Mouse (Mus musculus): ENCODE measurements around the gene Sp1.

Sp1 gene

DNA sequence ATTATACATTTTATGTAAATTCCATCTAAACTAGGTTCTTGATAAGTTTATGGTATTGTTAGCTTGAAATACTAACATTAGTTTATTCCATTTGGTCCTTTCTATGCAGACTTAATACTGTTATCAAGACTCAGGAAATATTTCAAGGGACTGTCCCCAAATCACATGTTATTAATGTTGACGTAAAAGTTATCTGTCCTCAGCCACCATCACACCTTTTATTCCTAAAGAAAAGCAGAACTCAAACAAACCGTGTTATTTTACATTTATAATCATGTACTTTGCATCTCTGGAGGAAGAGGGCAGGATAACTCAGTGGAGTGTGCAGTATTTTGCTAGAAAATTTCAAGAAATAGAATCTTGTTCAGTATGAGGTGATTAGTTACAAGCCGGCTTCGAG lies 27.2 kb downstream of the Sp1 start:
- no peak for DNase-seq (ENCODE audit: low spot score)

GRCm38 (mm10) chr15:102442490-102442889 lies 36.5 kb downstream of the Sp1 start:
- DNase-seq (ENCODE audit: low spot score), result peak; percentile 98

DNA sequence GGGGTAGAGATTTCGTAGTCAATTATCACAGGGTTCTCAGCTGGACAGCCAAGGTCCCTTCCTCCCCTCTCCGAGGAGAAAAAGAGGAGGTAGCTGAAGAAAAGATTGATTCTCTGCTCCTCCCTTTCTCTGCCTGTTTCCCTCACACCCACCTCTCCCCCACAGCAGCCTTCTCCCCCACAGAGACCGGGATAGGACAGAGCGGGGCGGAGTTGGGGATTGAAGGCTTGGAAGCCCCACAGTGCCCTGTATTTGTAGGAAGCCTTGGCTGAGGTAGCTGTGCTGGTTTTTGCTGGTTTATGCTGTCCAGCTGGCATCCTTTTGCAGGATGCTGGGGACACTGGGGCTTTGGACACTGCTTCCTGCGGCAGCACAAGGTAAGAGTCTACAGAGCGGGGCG lies 39.2 kb downstream of the Sp1 start, which contains the start of gene Amhr2:
Gene Amhr2 (plus strand): TSS at position 222 of the 400 bp plus-strand sequence.
- DNase-seq (ENCODE audit: low spot score), result no peak

DNA sequence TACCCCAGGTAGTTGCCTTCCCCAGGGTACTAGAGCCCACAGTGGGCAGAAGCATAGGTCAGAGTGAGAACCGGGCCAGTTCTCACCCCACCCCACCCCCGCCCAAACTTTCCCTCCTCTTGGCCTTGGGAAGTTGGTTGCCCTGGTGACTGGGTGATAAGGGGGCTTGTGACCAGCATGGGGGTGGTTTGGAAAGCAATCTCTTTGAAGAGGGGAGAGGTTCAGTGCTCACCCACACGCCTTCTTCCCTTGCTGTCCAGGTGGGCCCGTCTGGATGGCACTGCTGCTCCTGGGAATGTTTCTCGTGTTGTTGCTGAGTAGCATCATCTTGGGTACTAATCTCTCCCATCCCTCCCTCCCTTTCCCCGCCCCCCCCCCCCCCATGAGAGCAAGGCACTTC lies 40.5 kb downstream of the Sp1 start:
- no peak for DNase-seq (ENCODE audit: low spot score)

- peak; percentile 66 for DNase-seq (ENCODE audit: low spot score)
Observed at GRCm38 (mm10) chr15:102449366-102449765, 43.4 kb downstream of the Sp1 start.

- no peak for DNase-seq (ENCODE audit: low spot score)
Observed at GRCm38 (mm10) chr15:102450928-102451327, 45.0 kb downstream of the Sp1 start.

- DNase-seq (ENCODE audit: low spot score), result no peak
Observed at GRCm38 (mm10) chr15:102451666-102452430, 45.9 kb downstream of the Sp1 start.

DNA sequence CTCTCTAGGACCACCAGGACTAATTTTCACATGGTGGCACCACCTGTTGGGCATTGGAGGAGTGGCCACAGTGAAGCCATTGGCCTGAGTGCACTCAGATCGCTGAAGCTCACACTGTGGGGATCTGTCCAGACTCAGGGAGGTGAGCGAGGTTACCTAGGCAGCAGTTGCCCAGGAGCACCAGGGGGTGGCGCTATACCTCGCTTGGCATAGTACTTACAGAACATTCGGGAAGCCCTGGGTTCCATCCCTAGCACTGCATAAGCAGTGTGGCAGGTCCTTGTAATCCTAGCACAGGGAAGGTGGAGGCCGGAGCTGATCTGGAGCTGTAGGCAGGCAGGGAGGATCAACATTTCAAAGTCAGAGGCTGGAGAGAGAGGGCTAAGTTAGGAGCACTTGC lies 50.0 kb downstream of the Sp1 start:
- DNase-seq (ENCODE audit: low spot score), result no peak

DNA sequence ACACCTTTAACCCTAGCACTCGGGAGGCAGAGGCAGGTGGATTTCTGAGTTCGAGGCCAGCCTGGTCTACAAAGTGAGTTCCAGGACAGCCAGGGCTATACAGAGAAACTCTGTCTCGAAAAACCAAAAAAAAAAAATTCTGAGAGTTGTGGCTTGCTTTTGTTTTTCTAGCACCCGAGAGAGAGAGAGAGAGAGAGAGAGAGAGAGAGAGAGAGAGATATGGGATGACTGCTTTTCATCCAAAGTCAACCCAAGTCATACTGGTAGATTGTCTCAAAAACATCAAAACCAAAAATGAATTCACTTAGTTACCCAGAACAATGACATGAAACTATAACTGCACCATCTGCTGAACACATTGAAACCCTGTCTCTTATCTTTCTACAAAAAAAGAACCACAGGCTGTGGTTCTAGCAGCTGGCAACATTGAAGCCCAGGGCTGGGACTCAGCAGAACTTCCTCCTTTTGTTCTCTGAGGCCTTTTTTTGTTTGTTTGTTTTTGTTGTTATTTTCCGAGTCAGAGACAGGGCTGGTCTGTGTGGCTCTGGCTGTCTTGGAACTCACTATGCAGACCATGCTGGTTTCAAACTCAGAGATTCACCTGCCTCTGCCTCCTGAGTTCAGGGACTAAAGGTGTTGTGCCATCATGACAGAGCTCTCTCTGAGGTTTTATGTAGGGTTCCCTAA lies 52.2 kb downstream of the Sp1 start:
- no peak for DNase-seq (ENCODE audit: low spot score)

DNA sequence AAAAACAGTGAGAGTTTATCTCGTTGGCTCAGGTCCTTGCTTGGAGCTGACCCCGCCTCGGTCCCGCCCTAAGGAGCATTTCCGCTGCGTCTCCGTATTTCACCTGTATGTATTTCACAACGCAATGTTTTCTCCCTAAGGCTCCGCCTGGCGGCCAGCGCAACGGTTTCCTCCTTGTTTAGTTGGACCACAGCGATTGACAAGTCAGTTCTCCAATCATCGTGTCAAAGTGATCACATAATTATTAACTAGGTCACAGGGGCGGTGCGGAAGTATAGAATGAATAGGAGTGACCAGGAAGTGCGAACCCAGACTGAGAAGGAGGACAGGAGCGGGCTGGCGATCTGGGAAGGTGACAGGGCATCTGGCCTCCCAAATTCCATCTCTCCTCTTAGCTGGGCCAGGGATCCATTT lies 53.0 kb downstream of the Sp1 start, which contains the start of gene Prr13:
Gene Prr13 (plus strand): TSS at position 125 of the 414 bp plus-strand sequence.
- peak; percentile 97 for DNase-seq (ENCODE audit: low spot score)

GRCm38 (mm10) chr15:102459381-102459780 lies 53.4 kb downstream of the Sp1 start:
- DNase-seq (ENCODE audit: low spot score), result no peak

DNA sequence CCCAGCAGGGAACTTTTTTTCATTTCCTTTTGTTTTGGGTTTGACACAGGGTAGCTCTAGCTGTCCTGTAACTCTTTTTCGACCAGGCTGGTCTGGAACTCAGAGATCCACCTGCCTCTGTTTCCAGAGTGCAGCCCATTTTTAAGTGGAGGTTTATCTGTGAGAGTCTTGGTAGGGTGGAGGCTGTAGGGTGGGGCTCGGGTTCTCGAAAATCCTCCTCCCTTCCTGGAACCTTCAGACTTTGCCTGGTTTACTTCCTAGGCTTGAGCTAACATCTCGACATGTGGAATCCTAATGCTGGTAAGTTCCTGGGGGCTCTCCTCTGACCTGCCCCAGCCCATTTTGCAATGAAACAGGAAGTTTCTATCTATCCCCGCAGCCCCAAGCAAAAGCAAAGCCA lies 53.9 kb downstream of the Sp1 start:
- no peak for DNase-seq (ENCODE audit: low spot score)

DNA sequence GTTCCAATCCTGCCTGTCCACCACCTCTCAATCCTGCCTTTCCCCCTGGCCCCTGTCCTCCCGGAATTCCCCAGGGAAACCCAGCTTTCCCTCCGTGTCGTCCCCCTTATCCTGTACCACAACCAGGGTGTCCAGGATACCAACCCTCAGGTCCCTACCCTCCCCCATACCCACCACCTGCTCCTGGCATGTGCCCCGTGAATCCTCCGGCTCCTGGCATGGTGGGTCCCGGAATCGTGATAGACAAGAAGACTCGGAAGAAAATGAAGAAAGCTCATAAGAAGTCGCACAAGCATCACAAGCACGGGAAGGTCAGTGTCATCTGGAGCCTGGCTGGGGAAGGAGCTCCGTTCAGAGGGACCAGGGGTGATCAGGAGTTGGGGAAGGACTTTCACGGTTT lies 54.5 kb downstream of the Sp1 start:
- no peak for DNase-seq (ENCODE audit: low spot score)

DNA sequence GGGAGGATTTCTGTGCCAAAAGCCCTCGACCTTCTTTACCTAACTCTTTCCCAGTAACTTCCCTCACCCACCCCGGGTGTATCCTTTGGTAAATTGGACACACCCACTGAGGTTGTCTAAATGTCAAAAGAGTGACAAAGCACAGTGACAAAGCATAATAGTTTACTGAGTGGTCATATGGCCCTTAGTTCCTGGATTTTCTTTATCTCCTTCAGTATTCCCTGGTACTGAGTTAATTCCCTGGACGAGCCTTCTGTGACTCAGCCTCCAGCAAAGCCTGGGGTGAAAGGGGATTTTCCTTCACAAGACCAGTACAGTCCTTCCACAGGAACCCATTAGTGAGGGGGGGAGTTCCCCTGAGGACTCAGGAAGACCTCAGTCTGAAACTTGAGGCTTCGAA lies 55.0 kb downstream of the Sp1 start:
- peak; percentile 43 for DNase-seq (ENCODE audit: low spot score)

DNA sequence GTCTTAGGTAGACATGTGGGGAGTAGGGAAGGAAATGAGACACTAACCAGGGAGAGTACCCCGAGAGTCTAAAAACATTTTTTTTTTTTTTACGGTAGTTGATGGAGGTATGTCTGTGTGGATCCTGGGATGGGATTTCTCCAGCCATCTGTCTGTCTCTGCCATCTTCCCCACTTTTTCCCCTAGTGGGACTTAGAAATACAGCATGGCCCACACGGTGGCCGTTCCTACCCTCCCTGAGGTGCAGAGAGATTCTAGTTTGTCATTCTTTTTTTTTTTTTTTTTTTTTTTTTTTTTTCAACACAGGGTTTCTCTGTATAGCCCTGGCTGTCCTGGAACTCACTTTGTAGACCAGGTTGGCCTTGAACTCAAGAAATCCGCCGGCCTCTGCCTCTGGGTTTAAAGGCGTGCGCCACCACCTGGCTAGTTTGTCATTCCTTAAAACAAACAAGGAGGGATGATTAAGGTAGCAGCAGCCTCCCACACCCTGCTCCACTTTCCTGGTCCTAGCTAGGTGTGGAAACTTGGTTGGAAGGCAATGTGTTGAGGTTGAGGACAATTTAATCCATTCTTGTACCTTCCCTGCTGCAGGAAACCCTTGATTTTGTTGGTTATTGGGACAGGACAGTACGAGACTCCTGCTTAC lies 55.6 kb downstream of the Sp1 start:
- DNase-seq (ENCODE audit: low spot score), result no peak

DNA sequence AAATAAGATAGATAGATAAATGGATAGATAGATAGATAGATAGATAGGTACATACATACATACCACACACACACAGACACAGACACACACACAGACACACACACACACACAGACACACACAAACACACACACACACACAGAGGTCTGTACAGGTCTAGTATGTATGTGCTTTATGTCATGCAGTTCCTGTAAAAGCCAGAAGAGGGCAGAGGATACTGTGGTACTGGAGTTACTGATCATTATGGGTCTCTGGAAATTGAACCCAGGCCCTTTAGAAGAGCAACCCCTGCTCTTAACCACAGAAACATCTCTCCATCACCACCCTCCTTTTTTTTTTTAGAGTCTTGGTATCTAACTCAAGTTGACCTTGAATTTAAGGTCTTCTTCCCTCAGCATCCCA lies 57.7 kb downstream of the Sp1 start:
- DNase-seq (ENCODE audit: low spot score), result no peak

GRCm38 (mm10) chr15:102468675-102469370 lies 62.9 kb downstream of the Sp1 start:
- no peak for DNase-seq (ENCODE audit: low spot score)

GRCm38 (mm10) chr15:102470183-102470604 lies 64.3 kb downstream of the Sp1 start, which contains the start of gene Pcbp2:
TSS of gene Pcbp2 (plus strand) at chr15:102470539.
- peak; percentile 98 for DNase-seq (ENCODE audit: low spot score)

DNA sequence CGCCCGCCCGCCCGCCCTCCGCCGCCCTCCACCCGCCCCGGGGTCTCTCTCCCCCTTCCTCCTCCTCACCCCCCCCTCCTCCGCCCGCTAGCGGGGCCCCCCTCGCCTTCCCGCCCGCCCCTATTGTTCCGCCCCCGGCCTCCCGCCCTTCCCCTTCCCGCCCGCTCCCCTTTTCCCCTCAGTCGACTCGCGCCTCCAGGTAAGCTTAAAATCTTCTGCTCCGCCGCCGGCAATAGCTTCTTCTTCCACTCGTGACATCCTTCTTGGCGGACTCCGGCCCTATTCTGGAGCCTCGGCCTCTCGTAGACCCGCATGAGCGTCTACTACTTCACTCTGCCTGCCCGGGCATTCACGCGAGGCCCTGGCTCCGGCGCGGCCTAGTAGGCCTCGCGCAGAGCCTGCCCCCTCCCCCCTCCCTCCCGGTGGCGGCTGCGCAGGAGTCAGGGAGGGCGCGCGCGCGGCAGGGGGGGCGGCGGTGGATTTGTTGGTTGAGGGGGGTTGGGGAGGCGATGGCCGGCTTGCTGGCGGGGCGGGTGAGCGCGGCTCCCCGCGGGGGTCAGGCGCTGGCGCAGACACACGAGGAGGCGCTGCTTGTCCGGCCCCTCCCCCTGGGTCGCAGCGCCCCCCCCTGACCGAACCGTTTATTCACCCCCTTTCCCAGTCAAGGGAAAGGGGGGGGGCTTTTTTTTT lies 64.8 kb downstream of the Sp1 start:
- peak; percentile 83 for DNase-seq (ENCODE audit: low spot score)

- no peak for DNase-seq (ENCODE audit: low spot score)
Observed at GRCm38 (mm10) chr15:102471295-102471645, 65.3 kb downstream of the Sp1 start.

DNA sequence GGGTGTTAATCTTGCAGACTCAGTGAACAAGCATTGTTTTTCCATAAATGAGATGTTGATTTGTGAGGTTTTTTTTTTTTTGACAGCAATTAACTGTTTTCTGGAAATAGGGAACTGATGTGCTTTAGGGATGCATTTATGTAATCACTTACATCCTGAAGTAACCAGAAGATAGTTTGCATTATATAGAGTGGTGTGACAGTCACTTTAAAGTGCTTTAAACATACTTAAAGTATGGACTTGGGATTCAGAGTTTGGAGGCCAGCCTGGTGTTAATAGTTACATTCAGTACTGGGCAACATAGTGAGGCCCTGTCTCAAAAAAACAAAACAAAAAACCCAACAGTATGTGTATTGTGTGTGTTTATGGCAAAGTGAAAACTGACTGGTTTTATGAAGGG lies 65.8 kb downstream of the Sp1 start:
- no peak for DNase-seq (ENCODE audit: low spot score)

DNA sequence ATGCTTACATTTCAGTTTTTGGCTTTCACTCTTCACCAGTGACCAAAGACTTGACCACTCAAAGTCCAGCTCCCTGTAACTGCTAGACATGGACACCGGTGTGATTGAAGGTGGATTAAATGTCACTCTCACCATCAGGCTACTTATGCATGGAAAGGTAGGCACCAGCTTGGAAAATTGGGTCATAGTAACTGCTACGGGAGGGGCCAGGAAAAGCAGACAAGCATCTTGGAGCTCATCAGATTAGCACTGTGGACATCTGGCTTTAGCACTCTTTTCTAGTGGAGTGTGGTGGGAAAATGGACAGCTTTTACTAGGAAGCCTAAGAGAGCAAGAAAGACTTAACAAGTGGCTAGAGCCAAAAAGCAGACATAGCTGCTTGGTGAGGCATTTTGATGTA lies 67.3 kb downstream of the Sp1 start:
- no peak for DNase-seq (ENCODE audit: low spot score)
